Mouse (Mus musculus) neural tube, embryonic 11.5 days (tissue): ENCODE results near the gene Snrpa1. TPM values are rescaled to one million over a fixed set of nuclear protein-coding genes. Genes with fewer than 3 reads are reported as not detected.

Experiments used
- ATAC-seq: fragments of 200-750 bp; cut with Nextera tagmentation; 2 replicates; pipeline ENCODE4 v1.8.0; 2017; ENCODE audit warnings: moderate number of reproducible peaks, mild to moderate bottlenecking, moderate TSS enrichment, moderate library complexity; ENCODE audit not compliant: insufficient read depth, low FRiP score, low TSS enrichment
- DNase-seq: peaks from one replicate; pipeline ENCODE4 v3.0.0-alpha.2; 2015; ENCODE audit warnings: low spot score
- H3K27ac ChIP-seq: fragments of 300-500 bp; sonication (generic); 2 replicates; pipeline ENCODE4 v1.5.1; 2014; ENCODE audit warnings: low read depth, mild to moderate bottlenecking, low read length
- H3K27me3 ChIP-seq: fragments of 300-500 bp; sonication (generic); 2 replicates; pipeline ENCODE4 v1.6.1; 2014; ENCODE audit warnings: mild to moderate bottlenecking, low read length, mixed read lengths; ENCODE audit not compliant: control insufficient read depth, insufficient read depth
- H3K36me3 ChIP-seq: fragments of 300-500 bp; sonication (generic); 2 replicates; pipeline ENCODE4 v1.6.1; 2014; ENCODE audit warnings: mild to moderate bottlenecking, low read length, moderate library complexity, mixed read lengths; ENCODE audit not compliant: control insufficient read depth, insufficient read depth
- H3K4me1 ChIP-seq: fragments of 300-500 bp; sonication (generic); 2 replicates; pipeline ENCODE4 v1.6.1; 2014; ENCODE audit warnings: low read length, mixed read lengths; ENCODE audit not compliant: control insufficient read depth, insufficient read depth
- H3K4me2 ChIP-seq: fragments of 300-500 bp; sonication (generic); 2 replicates; pipeline ENCODE4 v1.6.1; 2014; ENCODE audit warnings: low read depth, mild to moderate bottlenecking, moderate library complexity
- H3K4me3 ChIP-seq: fragments of 300-500 bp; sonication (generic); 2 replicates; pipeline ENCODE4 v1.5.1; 2014; ENCODE audit warnings: low read depth, low read length
- H3K9ac ChIP-seq: fragments of 300-500 bp; sonication (generic); 2 replicates; pipeline ENCODE4 v1.6.1; 2014; ENCODE audit warnings: mild to moderate bottlenecking, low read length
- H3K9me3 ChIP-seq: fragments of 300-500 bp; sonication (generic); 2 replicates; pipeline ENCODE4 v1.6.1; 2016; ENCODE audit warnings: low read length; ENCODE audit not compliant: control insufficient read depth
- WGBS: fragments of 180-500 bp; shearing (Covaris S2); extraction: QIAGEN DNeasy Blood & Tissue Kit; methylation state at CpG from one replicate; pipeline ENCODE4 v1.1.7; 2014; 5-methylcytosine and 5-hydroxymethylcytosine counted together
- polyA plus RNA-seq: library from polyadenylated mRNA; unstranded; fragments of >200 nt; fragmentation: Nextera tagmentation; extraction: Ambion mirVana; gene quantifications from 2 replicates; pipeline ENCODE4 v1.2.1, GENCODE M21; 2014

Snrpa1 gene
- polyA plus RNA-seq, 1 experiment from 2014 or later: 212 TPM

GRCm38 (mm10) chr7:66106581-66107056, 47.8 kb downstream of the Snrpa1 start:
- no peaks in the 10 kb centered on the region for H3K36me3 ChIP-seq
- ATAC-seq (no peak), DNase-seq (no peak)
- WGBS: 85% methylated on average over 7 of the region's 7 CpGs
- H3K4me1 ChIP-seq: peaks cover 5% of the 10 kb centered on the region
- no peak overlapping the region for H3K9ac ChIP-seq
- H3K9me3 ChIP-seq: no peaks in the 10 kb centered on the region
- H3K27ac ChIP-seq: no peak overlapping the region
- no peak overlapping the region for H3K4me2 ChIP-seq
- no peaks in the 10 kb centered on the region for H3K27me3 ChIP-seq
- no peak overlapping the region for H3K4me3 ChIP-seq

- Histone ChIP-seq H3K4me1 (peaks cover 5% of the 10 kb centered on the region), H3K36me3 (no peaks in the 10 kb centered on the region), H3K27me3 (no peaks in the 10 kb centered on the region), H3K9me3 (no peaks in the 10 kb centered on the region), H3K4me3 (no peak overlapping the region), H3K4me2 (no peak overlapping the region), H3K27ac (no peak overlapping the region), H3K9ac (no peak overlapping the region)
- 78% methylated on average over 11 of the region's 11 CpGs for WGBS
- ATAC-seq: no peak
- DNase-seq: no peak
These were observed 48.4 kb downstream of the Snrpa1 start for GRCm38 (mm10) chr7:66107206-66107605.

- no peaks in the 10 kb centered on the region for H3K27me3 ChIP-seq
- no peak overlapping the region for H3K4me3 ChIP-seq
- ATAC-seq: no peak
- no peak overlapping the region for H3K27ac ChIP-seq
- no peak overlapping the region for H3K9ac ChIP-seq
- 14% methylated on average over 7 of the region's 7 CpGs for WGBS
- H3K36me3 ChIP-seq: no peaks in the 10 kb centered on the region
- H3K4me1 ChIP-seq: peaks cover 5% of the 10 kb centered on the region
- DNase-seq: peak; percentile 40
- no peaks in the 10 kb centered on the region for H3K9me3 ChIP-seq
- no peak overlapping the region for H3K4me2 ChIP-seq
These were observed 49.1 kb downstream of the Snrpa1 start for GRCm38 (mm10) chr7:66107930-66108329.

GRCm38 (mm10) chr7:66108961-66109854, 50.4 kb downstream of the Snrpa1 start, which contains the start of gene Chsy1:
Chsy1 (plus strand) TSS chr7:66109515.
- Histone ChIP-seq H3K4me2 (peak within 1 kb of the TSS; percentile 64), H3K27me3 (no peaks in the 10 kb centered on the region), H3K4me3 (peak within 1 kb of the TSS; percentile 73), H3K4me1 (peaks cover 8% of the 10 kb centered on the region), H3K9ac (peak within 1 kb of the TSS; percentile 85), H3K36me3 (no peaks in the 10 kb centered on the region), H3K9me3 (no peaks in the 10 kb centered on the region), H3K27ac (peak within 1 kb of the TSS; percentile 94)
- DNase-seq (peak; percentile 94), ATAC-seq (peak; percentile 91)
- under 1% methylated on average over 73 of the region's 123 CpGs for WGBS

- WGBS: under 1% methylated on average over 41 of the region's 77 CpGs
- peak; percentile 46 for ATAC-seq
These were observed 51.2 kb downstream of the Snrpa1 start for GRCm38 (mm10) chr7:66109855-66110635.

GRCm38 (mm10) chr7:66110636-66111112, 51.9 kb downstream of the Snrpa1 start:
- H3K27ac ChIP-seq: peak overlapping the region; percentile 94; the same call in 1 of the 2 replicates
- H3K27me3 ChIP-seq: no peaks in the 10 kb centered on the region
- H3K4me2 ChIP-seq: peak overlapping the region; percentile 64
- ATAC-seq (no peak), DNase-seq (peak; percentile 45)
- no peaks in the 10 kb centered on the region for H3K36me3 ChIP-seq
- peak overlapping the region; percentile 85 for H3K9ac ChIP-seq
- peak overlapping the region; percentile 73 for H3K4me3 ChIP-seq
- WGBS: 6% methylated on average over 10 of the region's 10 CpGs
- peaks cover 14% of the 10 kb centered on the region for H3K4me1 ChIP-seq
- H3K9me3 ChIP-seq: no peaks in the 10 kb centered on the region

More at GRCm38 (mm10) chr7:66109855-66110635, 51.2 kb downstream of the Snrpa1 start:
- peak; percentile 62 for DNase-seq
- Histone ChIP-seq H3K27me3 (no peaks in the 10 kb centered on the region), H3K36me3 (no peaks in the 10 kb centered on the region), H3K4me3 (peak overlapping the region; percentile 73), H3K27ac (peak overlapping the region; percentile 94), H3K4me1 (peaks cover 12% of the 10 kb centered on the region), H3K9me3 (no peaks in the 10 kb centered on the region), H3K9ac (peak overlapping the region; percentile 85), H3K4me2 (peak overlapping the region; percentile 64)

GRCm38 (mm10) chr7:66111211-66111610, 52.4 kb downstream of the Snrpa1 start:
- H3K4me2 ChIP-seq: peak overlapping the region; percentile 64
- no peaks in the 10 kb centered on the region for H3K9me3 ChIP-seq
- H3K4me1 ChIP-seq: peaks cover 14% of the 10 kb centered on the region
- 65% methylated on average over 10 of the region's 10 CpGs for WGBS
- DNase-seq (no peak), ATAC-seq (no peak)
- no peaks in the 10 kb centered on the region for H3K36me3 ChIP-seq
- no peak overlapping the region for H3K27ac ChIP-seq
- H3K4me3 ChIP-seq: peak overlapping the region; percentile 73
- H3K27me3 ChIP-seq: no peaks in the 10 kb centered on the region
- H3K9ac ChIP-seq: peak overlapping the region; percentile 85

- DNase-seq (no peak), ATAC-seq (no peak)
- no peak overlapping the region for H3K4me2 ChIP-seq
- H3K36me3 ChIP-seq: no peaks in the 10 kb centered on the region
- no peaks in the 10 kb centered on the region for H3K27me3 ChIP-seq
- H3K4me3 ChIP-seq: no peak overlapping the region
- H3K9ac ChIP-seq: no peak overlapping the region
- H3K4me1 ChIP-seq: peaks cover 14% of the 10 kb centered on the region
- no peak overlapping the region for H3K27ac ChIP-seq
- no peaks in the 10 kb centered on the region for H3K9me3 ChIP-seq
- 94% methylated on average over 3 of the region's 3 CpGs for WGBS
These were observed 54.8 kb downstream of the Snrpa1 start for GRCm38 (mm10) chr7:66113561-66113960.
